Mouse (Mus musculus): ENCODE results near the gene Zmiz1. TPM values are rescaled to one million over a fixed set of nuclear protein-coding genes. Genes with fewer than 3 reads are reported as not detected.

Zmiz1 gene
- polyA plus RNA-seq, 1 experiment from 2014 or later: 70.0 TPM

- no peaks in the 10 kb centered on the region for H3K9me3 ChIP-seq (ENCODE audit: control insufficient read depth, low read length)
- H3K4me3 ChIP-seq (replicated peaks; ENCODE audit: low read length): peak overlapping the region; percentile 94
- H3K27me3 ChIP-seq (ENCODE audit: control insufficient read depth, insufficient read depth, low read length): no peaks in the 10 kb centered on the region
- ATAC-seq (ENCODE audit: low FRiP score) (no peak), DNase-seq (ENCODE audit: low spot score) (no peak)
- H3K36me3 ChIP-seq (replicated peaks; ENCODE audit: control insufficient read depth, insufficient read depth): no peaks in the 10 kb centered on the region
- peaks cover 58% of the 10 kb centered on the region for H3K4me1 ChIP-seq (replicated peaks; ENCODE audit: control insufficient read depth, insufficient read depth, low read length)
- peak overlapping the region; percentile 99 for H3K27ac ChIP-seq
- peak overlapping the region; percentile 99 for H3K9ac ChIP-seq
- WGBS: 1% methylated on average over 54 of the region's 63 CpGs
- H3K4me2 ChIP-seq (replicated peaks): peak overlapping the region; percentile 84
Measured at GRCm38 (mm10) chr14:25459998-25460800, 1.2 kb downstream of the Zmiz1 start.

DNA sequence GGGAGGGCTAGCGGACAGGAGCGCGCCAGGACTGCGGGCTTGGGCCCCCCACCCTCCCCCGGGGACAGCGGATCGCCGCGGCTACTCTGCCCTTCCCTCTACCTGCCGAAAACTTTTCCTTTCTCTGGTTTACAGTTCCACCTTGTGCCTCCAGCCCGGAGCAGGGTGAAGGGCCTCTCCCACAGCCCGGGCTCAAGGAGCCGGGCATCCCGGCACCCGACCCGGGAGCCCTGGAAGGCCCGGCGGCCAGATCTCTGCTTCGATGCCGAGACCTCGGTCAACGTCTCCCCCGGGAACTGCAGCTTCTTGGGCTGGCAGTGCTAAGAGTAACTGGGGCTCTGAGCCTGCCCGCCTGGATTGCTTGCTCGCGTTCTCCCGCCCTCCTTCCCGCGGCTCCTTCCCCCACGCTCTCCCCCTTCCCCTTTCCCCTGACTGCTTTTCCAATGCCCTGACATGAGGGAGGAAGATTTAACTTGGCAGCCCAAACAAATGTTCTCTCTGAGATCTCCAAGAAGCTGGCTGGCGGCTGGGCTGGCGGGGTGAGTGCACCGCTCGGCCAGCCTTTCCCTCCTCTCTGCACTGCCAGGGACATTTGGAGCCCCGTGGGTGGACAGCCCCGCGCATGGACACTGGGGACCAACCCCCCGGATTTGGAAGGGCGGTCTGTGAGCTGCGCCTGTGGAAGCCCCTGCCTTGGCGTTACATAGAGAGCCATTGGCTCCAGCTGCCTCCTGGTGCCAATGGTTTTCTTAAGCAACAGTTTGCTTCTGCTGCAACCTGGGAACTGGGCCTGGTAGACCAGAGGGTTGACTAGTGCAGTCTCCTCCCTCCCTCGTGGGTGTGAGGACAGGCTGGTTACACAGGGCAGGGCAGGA, 2.1 kb downstream of the Zmiz1 start:
- Histone ChIP-seq H3K9ac (peak overlapping the region; percentile 99), H3K4me2 (replicated peaks) (peak overlapping the region; percentile 84), H3K27ac (peak overlapping the region; percentile 99), H3K9me3 (ENCODE audit: control insufficient read depth, low read length) (no peaks in the 10 kb centered on the region), H3K4me1 (replicated peaks; ENCODE audit: control insufficient read depth, insufficient read depth, low read length) (peaks cover 64% of the 10 kb centered on the region), H3K27me3 (ENCODE audit: control insufficient read depth, insufficient read depth, low read length) (no peaks in the 10 kb centered on the region), H3K36me3 (replicated peaks; ENCODE audit: control insufficient read depth, insufficient read depth) (no peaks in the 10 kb centered on the region), H3K4me3 (replicated peaks; ENCODE audit: low read length) (peak overlapping the region; percentile 94)
- DNase-seq (ENCODE audit: low spot score) (peak; percentile 61), ATAC-seq (ENCODE audit: low FRiP score) (no peak)
- under 1% methylated on average over 41 of the region's 42 CpGs for WGBS

- Histone ChIP-seq H3K4me1 (replicated peaks; ENCODE audit: control insufficient read depth, insufficient read depth, low read length) (peaks cover 64% of the 10 kb centered on the region), H3K4me2 (replicated peaks) (peak overlapping the region; percentile 84), H3K36me3 (replicated peaks; ENCODE audit: control insufficient read depth, insufficient read depth) (no peaks in the 10 kb centered on the region), H3K9me3 (ENCODE audit: control insufficient read depth, low read length) (no peaks in the 10 kb centered on the region), H3K27me3 (ENCODE audit: control insufficient read depth, insufficient read depth, low read length) (no peaks in the 10 kb centered on the region), H3K4me3 (replicated peaks; ENCODE audit: low read length) (peak overlapping the region; percentile 94), H3K27ac (peak overlapping the region; percentile 99), H3K9ac (peak overlapping the region; percentile 99)
- no peak for DNase-seq (ENCODE audit: low spot score)
- no peak for ATAC-seq (ENCODE audit: low FRiP score)
- 3% methylated on average over 12 of the region's 12 CpGs for WGBS
Measured at GRCm38 (mm10) chr14:25461676-25462385, 2.8 kb downstream of the Zmiz1 start.

GRCm38 (mm10) chr14:25462975-25463374, 4.0 kb downstream of the Zmiz1 start:
- H3K9ac ChIP-seq: no peak overlapping the region
- no peaks in the 10 kb centered on the region for H3K9me3 ChIP-seq (ENCODE audit: control insufficient read depth, low read length)

GRCm38 (mm10) chr14:25463919-25464318, 4.9 kb downstream of the Zmiz1 start:
- Histone ChIP-seq H3K4me2 (replicated peaks) (peak overlapping the region; percentile 84), H3K4me3 (replicated peaks; ENCODE audit: low read length) (no peak overlapping the region), H3K9ac (no peak overlapping the region), H3K9me3 (ENCODE audit: control insufficient read depth, low read length) (no peaks in the 10 kb centered on the region), H3K36me3 (replicated peaks; ENCODE audit: control insufficient read depth, insufficient read depth) (no peaks in the 10 kb centered on the region), H3K27ac (no peak overlapping the region), H3K4me1 (replicated peaks; ENCODE audit: control insufficient read depth, insufficient read depth, low read length) (peaks cover 72% of the 10 kb centered on the region), H3K27me3 (ENCODE audit: control insufficient read depth, insufficient read depth, low read length) (no peaks in the 10 kb centered on the region)
- DNase-seq (ENCODE audit: low spot score) (no peak), ATAC-seq (ENCODE audit: low FRiP score) (no peak)
- WGBS: 26% methylated on average over 9 of the region's 9 CpGs

More at GRCm38 (mm10) chr14:25462975-25463374, 4.0 kb downstream of the Zmiz1 start:
- Histone ChIP-seq H3K4me3 (replicated peaks; ENCODE audit: low read length) (no peak overlapping the region), H3K27ac (no peak overlapping the region), H3K4me2 (replicated peaks) (peak overlapping the region; percentile 84), H3K4me1 (replicated peaks; ENCODE audit: control insufficient read depth, insufficient read depth, low read length) (peaks cover 69% of the 10 kb centered on the region), H3K36me3 (replicated peaks; ENCODE audit: control insufficient read depth, insufficient read depth) (no peaks in the 10 kb centered on the region), H3K27me3 (ENCODE audit: control insufficient read depth, insufficient read depth, low read length) (no peaks in the 10 kb centered on the region)
- ATAC-seq (ENCODE audit: low FRiP score) (no peak), DNase-seq (ENCODE audit: low spot score) (no peak)
- 11% methylated on average over 1 of the region's 1 CpGs for WGBS

DNA sequence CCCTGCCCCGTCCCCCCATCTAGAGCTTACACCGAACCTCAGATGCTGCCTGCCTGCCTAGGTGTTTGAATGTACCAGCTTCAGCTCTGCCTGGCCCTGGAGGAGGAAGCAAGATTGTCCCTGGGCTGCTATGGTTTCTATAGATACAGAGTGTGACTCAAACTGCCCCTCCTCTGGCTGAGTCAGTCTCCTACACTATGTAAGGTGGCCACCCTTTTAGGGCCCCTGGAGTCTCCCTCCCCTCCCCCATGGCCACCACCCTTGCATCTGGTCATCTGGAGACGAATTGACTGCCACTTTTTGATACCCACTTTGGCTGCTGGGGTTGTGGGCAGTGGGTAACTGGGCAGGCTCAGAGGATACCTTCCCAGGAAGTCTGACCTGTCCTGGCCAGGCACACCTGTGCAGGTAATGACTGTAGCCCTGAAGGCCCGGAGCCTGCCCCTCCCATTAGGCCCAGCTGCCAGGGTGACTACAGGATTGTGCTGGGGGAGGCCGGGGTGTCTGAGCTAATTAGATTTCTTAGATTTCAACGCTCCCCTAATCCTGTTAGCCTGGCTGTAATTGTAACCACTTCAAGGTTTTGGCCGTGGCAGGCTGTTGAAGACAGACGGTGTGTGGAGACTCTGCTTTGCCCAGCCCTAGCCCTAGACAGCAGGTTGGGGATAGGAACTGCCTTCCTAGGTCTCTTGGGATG, 5.8 kb downstream of the Zmiz1 start:
- no peaks in the 10 kb centered on the region for H3K36me3 ChIP-seq (replicated peaks; ENCODE audit: control insufficient read depth, insufficient read depth)
- DNase-seq (ENCODE audit: low spot score) (no peak), ATAC-seq (ENCODE audit: low FRiP score) (no peak)
- peak overlapping the region; percentile 5; the same call in 1 of the 2 replicates for H3K9ac ChIP-seq
- H3K4me1 ChIP-seq (replicated peaks; ENCODE audit: control insufficient read depth, insufficient read depth, low read length): peaks cover 80% of the 10 kb centered on the region
- no peaks in the 10 kb centered on the region for H3K9me3 ChIP-seq (ENCODE audit: control insufficient read depth, low read length)
- no peaks in the 10 kb centered on the region for H3K27me3 ChIP-seq (ENCODE audit: control insufficient read depth, insufficient read depth, low read length)
- no peak overlapping the region for H3K4me3 ChIP-seq (replicated peaks; ENCODE audit: low read length)
- WGBS: 50% methylated on average over 8 of the region's 8 CpGs
- H3K4me2 ChIP-seq (replicated peaks): peak overlapping the region; percentile 84
- H3K27ac ChIP-seq: 0 out of 2 replicates have a peak overlapping the region, but pooled peaks have one; percentile 15

GRCm38 (mm10) chr14:25466361-25466760, 7.4 kb downstream of the Zmiz1 start:
- H3K4me1 ChIP-seq (replicated peaks; ENCODE audit: control insufficient read depth, insufficient read depth, low read length): peaks cover 96% of the 10 kb centered on the region
- no peaks in the 10 kb centered on the region for H3K36me3 ChIP-seq (replicated peaks; ENCODE audit: control insufficient read depth, insufficient read depth)
- no peak overlapping the region for H3K9ac ChIP-seq
- WGBS: 63% methylated on average over 4 of the region's 4 CpGs
- no peak overlapping the region for H3K4me3 ChIP-seq (replicated peaks; ENCODE audit: low read length)
- H3K9me3 ChIP-seq (ENCODE audit: control insufficient read depth, low read length): no peaks in the 10 kb centered on the region
- H3K27ac ChIP-seq: no peak overlapping the region
- DNase-seq (ENCODE audit: low spot score): no peak
- H3K4me2 ChIP-seq (replicated peaks): no peak overlapping the region
- no peak for ATAC-seq (ENCODE audit: low FRiP score)
- no peaks in the 10 kb centered on the region for H3K27me3 ChIP-seq (ENCODE audit: control insufficient read depth, insufficient read depth, low read length)

DNA sequence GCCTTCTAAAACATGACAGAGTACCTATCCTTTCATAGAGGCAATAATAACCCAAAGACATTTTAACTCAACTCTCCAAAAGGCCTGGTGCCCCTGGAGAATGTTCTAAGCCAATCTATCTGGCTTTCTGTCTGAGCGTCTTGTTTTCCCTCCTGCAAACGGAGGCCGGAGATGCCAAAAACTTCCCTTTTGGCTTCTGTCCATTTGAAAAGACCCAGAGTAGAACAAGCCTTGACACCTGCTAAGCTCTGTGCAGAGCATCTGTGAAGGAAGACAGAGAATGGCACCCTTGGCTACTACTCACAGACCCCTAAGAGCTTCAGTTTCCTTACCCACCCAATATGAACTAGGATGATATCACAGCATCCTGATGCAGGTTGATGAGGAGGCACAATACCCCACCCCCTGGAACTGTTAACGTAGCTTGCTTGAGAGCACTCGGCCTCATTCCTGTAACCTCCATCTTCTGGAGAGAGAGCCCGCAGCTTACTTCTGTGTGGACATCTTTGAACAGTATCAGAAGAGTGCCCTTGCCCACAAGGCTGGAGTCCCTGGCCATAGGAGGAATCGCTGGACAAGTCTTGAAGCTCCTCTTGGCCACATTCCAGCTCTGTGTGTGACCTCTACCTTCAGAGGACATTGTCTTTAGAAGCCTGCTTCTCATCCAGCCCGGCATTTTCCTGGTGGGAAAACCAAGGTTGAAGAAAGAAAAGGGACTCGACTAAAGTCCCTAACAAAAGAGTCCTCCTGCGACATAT, 9.1 kb downstream of the Zmiz1 start:
- Histone ChIP-seq H3K9ac (no peak overlapping the region), H3K27me3 (ENCODE audit: control insufficient read depth, insufficient read depth, low read length) (no peaks in the 10 kb centered on the region), H3K4me2 (replicated peaks) (no peak overlapping the region), H3K4me1 (replicated peaks; ENCODE audit: control insufficient read depth, insufficient read depth, low read length) (peaks cover 94% of the 10 kb centered on the region), H3K9me3 (ENCODE audit: control insufficient read depth, low read length) (no peaks in the 10 kb centered on the region), H3K36me3 (replicated peaks; ENCODE audit: control insufficient read depth, insufficient read depth) (no peaks in the 10 kb centered on the region), H3K27ac (no peak overlapping the region), H3K4me3 (replicated peaks; ENCODE audit: low read length) (no peak overlapping the region)
- 59% methylated on average over 10 of the region's 10 CpGs for WGBS
- ATAC-seq (ENCODE audit: low FRiP score) (no peak), DNase-seq (ENCODE audit: low spot score) (no peak)
